Mouse (Mus musculus) ovary, adult 18-20 months (tissue): ENCODE data around the gene Cd151.
A peak's percentile ranks its signal among the peaks of the same experiment; 100 is the strongest.

Source experiments
- DNase-seq: peaks from one replicate; pipeline ENCODE4 v3.0.0; 2022; ENCODE audit warnings: low spot score, mixed read lengths

Cd151 gene

GRCm38 (mm10) chr7:141472763-141473162 lies 5.6 kb downstream of the Cd151 start:
- DNase-seq: no peak

- no peak for DNase-seq
Measured at GRCm38 (mm10) chr7:141474160-141474559, 7.0 kb downstream of the Cd151 start.

- DNase-seq: peak; percentile 79
Measured at GRCm38 (mm10) chr7:141475011-141475804, 8.0 kb downstream of the Cd151 start, which contains the start of the genes Polr2l and Tspan4. Gene Polr2l (minus strand): TSS chr7:141475132. Gene Tspan4 (plus strand): TSS chr7:141475240.

GRCm38 (mm10) chr7:141475805-141476158 lies 8.6 kb downstream of the Cd151 start:
- peak; percentile 24 for DNase-seq

- DNase-seq: peak; percentile 83
Measured at GRCm38 (mm10) chr7:141476226-141476980, 9.2 kb downstream of the Cd151 start.

- DNase-seq: peak; percentile 34
Measured at GRCm38 (mm10) chr7:141476981-141477370, 9.8 kb downstream of the Cd151 start.

GRCm38 (mm10) chr7:141477578-141478269 lies 10.5 kb downstream of the Cd151 start:
- peak; percentile 30 for DNase-seq

GRCm38 (mm10) chr7:141478270-141478748 lies 11.1 kb downstream of the Cd151 start:
- peak; percentile 64 for DNase-seq

- peak; percentile 30 for DNase-seq
Measured at GRCm38 (mm10) chr7:141480842-141481497, 13.8 kb downstream of the Cd151 start.

GRCm38 (mm10) chr7:141481498-141482401 lies 14.6 kb downstream of the Cd151 start:
- peak; percentile 33 for DNase-seq

- no peak for DNase-seq
Measured at GRCm38 (mm10) chr7:141482531-141483024, 15.4 kb downstream of the Cd151 start.

GRCm38 (mm10) chr7:141483114-141483653 lies 16.0 kb downstream of the Cd151 start:
- DNase-seq: no peak

GRCm38 (mm10) chr7:141484186-141485120 lies 17.3 kb downstream of the Cd151 start:
- DNase-seq: no peak

GRCm38 (mm10) chr7:141485186-141485585 lies 18.0 kb downstream of the Cd151 start:
- DNase-seq: no peak

GRCm38 (mm10) chr7:141485606-141486005 lies 18.4 kb downstream of the Cd151 start:
- DNase-seq: no peak

GRCm38 (mm10) chr7:141486239-141486638 lies 19.0 kb downstream of the Cd151 start:
- DNase-seq: no peak

GRCm38 (mm10) chr7:141487141-141487540 lies 19.9 kb downstream of the Cd151 start:
- no peak for DNase-seq

GRCm38 (mm10) chr7:141491151-141491550 lies 24.0 kb downstream of the Cd151 start:
- no peak for DNase-seq

GRCm38 (mm10) chr7:141492738-141493137 lies 25.5 kb downstream of the Cd151 start:
- DNase-seq: no peak
